Mouse (Mus musculus) retina, postnatal 1 day (tissue): Measurements from ENCODE around the gene Zfp472.
A peak's percentile ranks its signal among the peaks of the same experiment; 100 is the strongest.

Source experiments
- DNase-seq: peaks from one replicate; pipeline ENCODE4 v3.0.0-alpha.2; 2012

Gene Zfp472

GRCm38 (mm10) chr17:32965623-32966290, at the start of gene Zfp472:
TSS of gene Zfp472 (plus strand) at chr17:32965814.
- DNase-seq, result peak; percentile 96

- DNase-seq, result no peak
These were observed 49.5 kb upstream of the Zfp472 start for GRCm38 (mm10) chr17:32916075-32916474.

- DNase-seq, result no peak
These were observed 48.5 kb upstream of the Zfp472 start, which contains the start of gene Cyp4f14 for GRCm38 (mm10) chr17:32917131-32917530. TSS of gene Cyp4f14 (minus strand) at chr17:32917342.

GRCm38 (mm10) chr17:32919123-32919522, 46.5 kb upstream of the Zfp472 start:
- DNase-seq, result no peak

GRCm38 (mm10) chr17:32923681-32924080, 41.9 kb upstream of the Zfp472 start:
- no peak for DNase-seq

GRCm38 (mm10) chr17:32924658-32925312, 40.8 kb upstream of the Zfp472 start:
- DNase-seq, result peak; percentile 88

- DNase-seq, result no peak
These were observed 37.8 kb upstream of the Zfp472 start for GRCm38 (mm10) chr17:32927803-32928202.

- no peak for DNase-seq
These were observed 25.8 kb upstream of the Zfp472 start for GRCm38 (mm10) chr17:32939831-32940230.

GRCm38 (mm10) chr17:32943661-32944060, 22.0 kb upstream of the Zfp472 start:
- no peak for DNase-seq

- DNase-seq, result no peak
These were observed 21.1 kb upstream of the Zfp472 start for GRCm38 (mm10) chr17:32944402-32945035.

- DNase-seq, result no peak
These were observed 18.9 kb upstream of the Zfp472 start for GRCm38 (mm10) chr17:32946716-32947115.

- DNase-seq, result peak; percentile 93
These were observed 18.2 kb upstream of the Zfp472 start, which contains the start of gene Cyp4f13 for GRCm38 (mm10) chr17:32947215-32947914. TSS of gene Cyp4f13 (minus strand) at chr17:32947402.

- no peak for DNase-seq
These were observed 15.5 kb upstream of the Zfp472 start for GRCm38 (mm10) chr17:32950136-32950535.

GRCm38 (mm10) chr17:32951006-32951405, 14.6 kb upstream of the Zfp472 start:
- DNase-seq, result no peak

- DNase-seq, result peak; percentile 80
These were observed 14.2 kb upstream of the Zfp472 start for GRCm38 (mm10) chr17:32951441-32951840.

- DNase-seq, result no peak
These were observed 376 bp upstream of the Zfp472 start for GRCm38 (mm10) chr17:32965253-32965622.

GRCm38 (mm10) chr17:32981361-32981760, 15.7 kb downstream of the Zfp472 start:
- no peak for DNase-seq

- DNase-seq, result no peak
These were observed 20.7 kb downstream of the Zfp472 start for GRCm38 (mm10) chr17:32986301-32986700.

- DNase-seq, result peak; percentile 42
These were observed 26.5 kb downstream of the Zfp472 start for GRCm38 (mm10) chr17:32991965-32992698.

- DNase-seq, result peak; percentile 95
These were observed 27.3 kb downstream of the Zfp472 start, which contains the start of gene Zfp952 for GRCm38 (mm10) chr17:32992699-32993474. TSS of gene Zfp952 (plus strand) at chr17:32993129.

GRCm38 (mm10) chr17:32998492-32998891, 32.9 kb downstream of the Zfp472 start:
- no peak for DNase-seq

GRCm38 (mm10) chr17:33008337-33008736, 42.7 kb downstream of the Zfp472 start:
- no peak for DNase-seq
